Mouse (Mus musculus) kidney, postnatal 0 days (tissue): ENCODE results near the gene BC034090. TPM values are rescaled to one million over a fixed set of nuclear protein-coding genes. Genes with fewer than 3 reads are reported as not detected.

ENCODE experiments used
- ATAC-seq: fragments of 200-750 bp; cut with Nextera tagmentation; replicated peaks from 2 replicates; pipeline ENCODE4 v1.8.0; 2017; ENCODE audit warnings: low read depth, moderate number of reproducible peaks, moderate TSS enrichment, moderate library complexity; ENCODE audit not compliant: low FRiP score
- DNase-seq: peaks from one replicate; pipeline ENCODE4 v3.0.0-alpha.2; 2016; ENCODE audit warnings: low spot score
- H3K27ac ChIP-seq: fragments of 300-500 bp; sonication (generic); 2 replicates; pipeline ENCODE4 v1.5.1; 2014; ENCODE audit warnings: mild to moderate bottlenecking
- H3K27me3 ChIP-seq: fragments of 300-500 bp; sonication (generic); 2 replicates; pipeline ENCODE4 v1.6.1; 2014; ENCODE audit warnings: low read length, mixed read lengths; ENCODE audit not compliant: insufficient read depth
- H3K36me3 ChIP-seq: fragments of 300-500 bp; sonication (generic); 2 replicates; pipeline ENCODE4 v1.6.1; 2014; ENCODE audit warnings: low read length, mixed read lengths; ENCODE audit not compliant: insufficient read depth
- H3K4me1 ChIP-seq: fragments of 300-500 bp; sonication (generic); replicated peaks from 2 replicates; pipeline ENCODE4 v1.6.1; 2014; ENCODE audit warnings: antibody characterized with exemption, low read length, mixed read lengths; ENCODE audit not compliant: insufficient read depth
- H3K4me2 ChIP-seq: fragments of 300-500 bp; sonication (generic); 2 replicates; pipeline ENCODE4 v1.6.1; 2014; ENCODE audit warnings: mild to moderate bottlenecking, low read length, moderate library complexity, mixed read lengths
- H3K4me3 ChIP-seq: fragments of 300-500 bp; sonication (generic); replicated peaks from 2 replicates; pipeline ENCODE4 v1.5.1; 2014; ENCODE audit warnings: low read depth, low read length
- H3K9ac ChIP-seq: fragments of 300-500 bp; sonication (generic); 2 replicates; pipeline ENCODE4 v1.6.1; 2014; ENCODE audit warnings: low read depth, low read length
- H3K9me3 ChIP-seq: fragments of 300-500 bp; sonication (generic); replicated peaks from 2 replicates; pipeline ENCODE4 v1.6.1; 2016; ENCODE audit warnings: low read length, inconsistent platforms, mixed read lengths
- CTCF ChIP-seq: IDR thresholded peaks from 2 replicates; pipeline ENCODE4 v1.5.1; 2016; ENCODE audit warnings: antibody characterized with exemption, low read depth, mild to moderate bottlenecking, moderate library complexity
- WGBS: fragments of 180-500 bp; shearing (Covaris S2); extraction: QIAGEN DNeasy Blood & Tissue Kit; methylation state at CpG from one replicate; pipeline ENCODE4 v1.1.7; 2014; 5-methylcytosine and 5-hydroxymethylcytosine counted together
- polyA plus RNA-seq: library from polyadenylated mRNA; unstranded; fragments of >200 nt; fragmentation: Nextera tagmentation; extraction: Ambion mirVana; gene quantifications from 2 replicates; pipeline ENCODE4 v1.2.1, GENCODE M21; 2015

The BC034090 gene
- polyA plus RNA-seq, 1 experiment from 2014 or later, result 9.9 TPM

- H3K4me1 ChIP-seq, result no peaks in the 10 kb centered on the region; the same call in 1 of the 2 replicates
- no peak overlapping the region for H3K4me2 ChIP-seq
- no peak for DNase-seq
- H3K27me3 ChIP-seq, result no peaks in the 10 kb centered on the region
- no peaks in the 10 kb centered on the region for H3K9me3 ChIP-seq
- TF ChIP-seq CTCF, result no peak
- no peak overlapping the region for H3K4me3 ChIP-seq
- ATAC-seq, result no peak
- H3K36me3 ChIP-seq, result peaks cover 21% of the 10 kb centered on the region; the same call in 1 of the 2 replicates
- H3K27ac ChIP-seq, result no peak overlapping the region
- 74% methylated on average over 5 of the region's 5 CpGs for WGBS
- no peak overlapping the region for H3K9ac ChIP-seq
Measured at GRCm38 (mm10) chr1:155202472-155202871, 41.8 kb downstream of the BC034090 start.

GRCm38 (mm10) chr1:155201914-155202313 is 42.3 kb downstream of the BC034090 start:
- no peaks in the 10 kb centered on the region for H3K27me3 ChIP-seq
- H3K9me3 ChIP-seq, result no peaks in the 10 kb centered on the region
- H3K27ac ChIP-seq, result no peak overlapping the region
- ATAC-seq (peak; percentile 51; the same call in 1 of the 2 replicates), DNase-seq (no peak)
- H3K36me3 ChIP-seq, result peaks cover 16% of the 10 kb centered on the region; the same call in 1 of the 2 replicates
- 83% methylated on average over 17 of the region's 17 CpGs for WGBS
- H3K4me3 ChIP-seq, result no peak overlapping the region
- no peak for TF ChIP-seq CTCF
- no peaks in the 10 kb centered on the region; the same call in 1 of the 2 replicates for H3K4me1 ChIP-seq
- H3K4me2 ChIP-seq, result no peak overlapping the region
- H3K9ac ChIP-seq, result no peak overlapping the region

GRCm38 (mm10) chr1:155201373-155201879 is 42.8 kb downstream of the BC034090 start:
- TF ChIP-seq CTCF, result no peak
- Histone ChIP-seq H3K4me1 (no peaks in the 10 kb centered on the region; the same call in 1 of the 2 replicates), H3K9me3 (no peaks in the 10 kb centered on the region), H3K27me3 (no peaks in the 10 kb centered on the region), H3K4me2 (no peak overlapping the region), H3K4me3 (no peak overlapping the region), H3K36me3 (peaks cover 16% of the 10 kb centered on the region; the same call in 1 of the 2 replicates), H3K27ac (no peak overlapping the region), H3K9ac (no peak overlapping the region)
- DNase-seq (no peak), ATAC-seq (no peak)
- whole genome bisulfite sequencing, result 61% methylated on average over 4 of the region's 4 CpGs

GRCm38 (mm10) chr1:155200967-155201366 is 43.3 kb downstream of the BC034090 start:
- WGBS, result 64% methylated on average over 2 of the region's 2 CpGs
- TF ChIP-seq CTCF, result no peak
- Histone ChIP-seq H3K4me3 (no peak overlapping the region), H3K4me1 (no peaks in the 10 kb centered on the region), H3K27ac (no peak overlapping the region), H3K9ac (no peak overlapping the region), H3K36me3 (peaks cover 16% of the 10 kb centered on the region; the same call in 1 of the 2 replicates), H3K4me2 (no peak overlapping the region), H3K9me3 (no peaks in the 10 kb centered on the region), H3K27me3 (no peaks in the 10 kb centered on the region)
- DNase-seq (no peak), ATAC-seq (no peak)

- H3K4me3 ChIP-seq, result no peak overlapping the region
- H3K36me3 ChIP-seq, result peaks cover 16% of the 10 kb centered on the region; the same call in 1 of the 2 replicates
- DNase-seq (no peak), ATAC-seq (no peak)
- no peak overlapping the region for H3K9ac ChIP-seq
- H3K4me1 ChIP-seq, result no peaks in the 10 kb centered on the region
- WGBS, result 84% methylated on average over 6 of the region's 6 CpGs
- no peaks in the 10 kb centered on the region for H3K27me3 ChIP-seq
- no peaks in the 10 kb centered on the region for H3K9me3 ChIP-seq
- H3K27ac ChIP-seq, result no peak overlapping the region
- H3K4me2 ChIP-seq, result no peak overlapping the region
- TF ChIP-seq CTCF, result no peak
Measured at GRCm38 (mm10) chr1:155199522-155199921, 44.7 kb downstream of the BC034090 start.

GRCm38 (mm10) chr1:155196691-155197090 is 47.6 kb downstream of the BC034090 start:
- DNase-seq (no peak), ATAC-seq (no peak)
- Histone ChIP-seq H3K4me2 (no peak overlapping the region), H3K27me3 (no peaks in the 10 kb centered on the region), H3K9me3 (no peaks in the 10 kb centered on the region), H3K9ac (no peak overlapping the region), H3K36me3 (peaks cover 22% of the 10 kb centered on the region; the same call in 1 of the 2 replicates), H3K4me1 (no peaks in the 10 kb centered on the region), H3K4me3 (no peak overlapping the region), H3K27ac (no peak overlapping the region)
- TF ChIP-seq CTCF, result no peak
- WGBS, result 87% methylated on average over 4 of the region's 4 CpGs
